Mouse (Mus musculus) small intestine, adult 2 months (tissue): ENCODE measurements around the gene Eif4e1b. TPM values are rescaled to one million over a fixed set of nuclear protein-coding genes. Genes with fewer than 3 reads are reported as not detected.

Experiments
- H3K27ac ChIP-seq: fragments of 200-500 bp; 2 replicates; pipeline ENCODE4 v1.5.1; 2012; ENCODE audit warnings: low read depth, low read length, control low read depth, inconsistent platforms; ENCODE audit not compliant: insufficient read depth
- H3K27me3 ChIP-seq: fragments of 200-500 bp; 2 replicates; pipeline ENCODE4 v1.6.1; 2012; ENCODE audit warnings: mild to moderate bottlenecking, moderate library complexity, low read length, inconsistent platforms; ENCODE audit not compliant: control insufficient read depth, insufficient read depth
- H3K36me3 ChIP-seq: fragments of 200-500 bp; 2 replicates; pipeline ENCODE4 v1.6.1; 2012; ENCODE audit warnings: mild to moderate bottlenecking, low read length, control low read depth, inconsistent platforms; ENCODE audit not compliant: control insufficient read depth, insufficient read depth
- H3K4me1 ChIP-seq: fragments of 200-500 bp; 2 replicates; pipeline ENCODE4 v1.6.1; 2012; ENCODE audit warnings: low read length, inconsistent platforms, mixed read lengths; ENCODE audit not compliant: control insufficient read depth, insufficient read depth, insufficient read length
- H3K4me3 ChIP-seq: fragments of 200-500 bp; 2 replicates; pipeline ENCODE4 v1.5.1; 2012; ENCODE audit warnings: low read depth, mild to moderate bottlenecking, control low read depth, inconsistent platforms, low read length, moderate library complexity
- CTCF ChIP-seq: fragments of 200-500 bp; IDR thresholded peaks from 2 replicates; pipeline ENCODE4 v1.5.1; 2012; ENCODE audit warnings: low read depth, mild to moderate bottlenecking, control low read depth, inconsistent platforms, low read length, moderate library complexity, mixed read lengths; ENCODE audit not compliant: insufficient replicate concordance, insufficient read length; ENCODE audit errors: extremely low read depth
- POLR2A ChIP-seq: fragments of 200-500 bp; IDR thresholded peaks from 2 replicates; pipeline ENCODE4 v1.6.1; 2012; ENCODE audit warnings: low read depth, mild to moderate bottlenecking, control low read depth, inconsistent platforms, low read length, moderate library complexity
- WGBS: fragments of 180-500 bp; shearing (Covaris S2); methylation state at CpG from one replicate; pipeline ENCODE4 v1.1.7; 2018; 5-methylcytosine and 5-hydroxymethylcytosine counted together
- polyA plus RNA-seq: library from polyadenylated mRNA; depleted of rRNA; stranded (reverse); fragments of >200 nt; gene quantifications from 2 replicates; pipeline ENCODE4 v1.2.3, GENCODE M21; 2012

The Eif4e1b gene
- polyA plus RNA-seq, 1 experiment, result not detected

GRCm38 (mm10) chr13:54755201-54755830 is 28.5 kb upstream of the Eif4e1b start:
- Histone ChIP-seq H3K27me3 (peaks cover 6% of the 10 kb centered on the region; the same call in 1 of the 2 replicates), H3K27ac (no peak overlapping the region), H3K36me3 (no peaks in the 10 kb centered on the region), H3K4me3 (no peak overlapping the region), H3K4me1 (peaks cover 8% of the 10 kb centered on the region; the same call in 1 of the 2 replicates)
- TF ChIP-seq CTCF, result no peak
- 27% methylated on average over 9 of the region's 9 CpGs for WGBS

GRCm38 (mm10) chr13:54756156-54756712 is 27.6 kb upstream of the Eif4e1b start:
- no peaks in the 10 kb centered on the region for H3K36me3 ChIP-seq
- H3K27ac ChIP-seq, result no peak overlapping the region
- H3K27me3 ChIP-seq, result no peaks in the 10 kb centered on the region
- peaks cover 8% of the 10 kb centered on the region; the same call in 1 of the 2 replicates for H3K4me1 ChIP-seq
- TF ChIP-seq CTCF, result no peak
- TF ChIP-seq POLR2A, result no peak
- 81% methylated on average over 8 of the region's 8 CpGs for WGBS
- no peak overlapping the region for H3K4me3 ChIP-seq

- WGBS, result 31% methylated on average over 10 of the region's 10 CpGs
- Histone ChIP-seq H3K36me3 (no peaks in the 10 kb centered on the region), H3K27me3 (no peaks in the 10 kb centered on the region), H3K4me1 (peaks cover 8% of the 10 kb centered on the region; the same call in 1 of the 2 replicates), H3K4me3 (no peak overlapping the region), H3K27ac (no peak overlapping the region)
- TF ChIP-seq POLR2A, result no peak
- TF ChIP-seq CTCF, result no peak
These were observed 26.5 kb upstream of the Eif4e1b start for GRCm38 (mm10) chr13:54757093-54757830.

- no peaks in the 10 kb centered on the region for H3K27me3 ChIP-seq
- H3K27ac ChIP-seq, result no peak overlapping the region
- peaks cover 8% of the 10 kb centered on the region; the same call in 1 of the 2 replicates for H3K4me1 ChIP-seq
- peak overlapping the region; percentile 59 for H3K4me3 ChIP-seq
- 1% methylated on average over 43 of the region's 43 CpGs for WGBS
- peak; percentile 59; the same call in 1 of the 2 replicates for TF ChIP-seq CTCF
- no peak for TF ChIP-seq POLR2A
- no peaks in the 10 kb centered on the region for H3K36me3 ChIP-seq
These were observed 25.6 kb upstream of the Eif4e1b start for GRCm38 (mm10) chr13:54758045-54758755.

- 5% methylated on average over 29 of the region's 29 CpGs for WGBS
- H3K4me1 ChIP-seq, result peaks cover 8% of the 10 kb centered on the region; the same call in 1 of the 2 replicates
- H3K27me3 ChIP-seq, result no peaks in the 10 kb centered on the region
- H3K4me3 ChIP-seq, result peak overlapping the region; percentile 59
- H3K27ac ChIP-seq, result no peak overlapping the region
- TF ChIP-seq CTCF, result no peak
- no peak for TF ChIP-seq POLR2A
- no peaks in the 10 kb centered on the region for H3K36me3 ChIP-seq
These were observed 24.9 kb upstream of the Eif4e1b start for GRCm38 (mm10) chr13:54758756-54759470.

- TF ChIP-seq CTCF (no peak), POLR2A (no peak)
- Histone ChIP-seq H3K36me3 (no peaks in the 10 kb centered on the region), H3K4me3 (no peak overlapping the region), H3K27ac (no peak overlapping the region), H3K27me3 (no peaks in the 10 kb centered on the region), H3K4me1 (peaks cover 8% of the 10 kb centered on the region; the same call in 1 of the 2 replicates)
- WGBS, result 28% methylated on average over 7 of the region's 7 CpGs
These were observed 24.3 kb upstream of the Eif4e1b start for GRCm38 (mm10) chr13:54759496-54759895.
